Mouse (Mus musculus) olfactory bulb, adult 2 months (tissue): ENCODE measurements at regions not wholly inside any gene's neighbourhood (a gene's known extent, or its start where the extent isn't known, plus 50 kb on each side); places are given as distances from the start of the nearest gene placed in this dataset.

Experiments used
- H3K27ac ChIP-seq: fragments of 200-500 bp; 2 replicates; pipeline ENCODE4 v1.5.1; 2012; ENCODE audit warnings: low read depth, low read length; ENCODE audit not compliant: insufficient read depth
- H3K4me1 ChIP-seq: fragments of 200-500 bp; 2 replicates; pipeline ENCODE4 v1.6.1; 2012; ENCODE audit warnings: low read length; ENCODE audit not compliant: control insufficient read depth, insufficient read depth
- H3K4me3 ChIP-seq: fragments of 200-500 bp; 2 replicates; pipeline ENCODE4 v1.5.1; 2012; ENCODE audit warnings: mild to moderate bottlenecking, low read depth, low read length, moderate library complexity; ENCODE audit not compliant: insufficient read depth
- CTCF ChIP-seq: fragments of 200-500 bp; IDR thresholded peaks from 2 replicates; pipeline ENCODE4 v1.5.1; 2012; ENCODE audit warnings: low read depth, mild to moderate bottlenecking, low read length, moderate library complexity; ENCODE audit not compliant: insufficient read depth
- POLR2A ChIP-seq: fragments of 200-500 bp; IDR thresholded peaks from 2 replicates; pipeline ENCODE4 v1.6.1; 2012; ENCODE audit warnings: mild to moderate bottlenecking, low read depth, low read length, moderate library complexity; ENCODE audit not compliant: insufficient read depth
- WGBS: fragments of 180-500 bp; shearing (Covaris S2); methylation state at CpG from one replicate; pipeline ENCODE4 v1.1.7; 2018; 5-methylcytosine and 5-hydroxymethylcytosine counted together

DNA sequence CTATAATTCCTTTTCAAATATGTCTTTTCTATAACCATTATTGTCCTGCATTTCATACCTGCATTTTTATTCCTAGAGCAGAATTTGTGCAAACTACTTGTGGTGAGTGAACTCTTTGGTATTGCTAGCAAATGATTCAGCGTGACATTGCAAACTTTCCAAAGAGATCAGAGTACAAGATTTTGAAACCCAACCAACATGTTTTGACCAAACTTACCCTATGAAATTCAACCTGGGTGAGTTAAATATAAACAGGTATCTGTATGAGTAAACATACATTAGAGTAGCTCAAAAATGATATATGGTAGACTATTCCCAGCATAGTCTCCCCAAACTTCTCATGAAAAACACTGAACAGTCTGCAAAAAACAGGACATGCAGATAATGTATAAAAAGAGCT lies 200.5 kb upstream of the Gm9747 start:
- Histone ChIP-seq H3K27ac (no peak overlapping the region), H3K4me1 (no peaks in the 10 kb centered on the region), H3K4me3 (no peak overlapping the region)
- TF ChIP-seq POLR2A (no peak), CTCF (no peak)
- 95% methylated on average over 1 of the region's 1 CpGs for WGBS

DNA sequence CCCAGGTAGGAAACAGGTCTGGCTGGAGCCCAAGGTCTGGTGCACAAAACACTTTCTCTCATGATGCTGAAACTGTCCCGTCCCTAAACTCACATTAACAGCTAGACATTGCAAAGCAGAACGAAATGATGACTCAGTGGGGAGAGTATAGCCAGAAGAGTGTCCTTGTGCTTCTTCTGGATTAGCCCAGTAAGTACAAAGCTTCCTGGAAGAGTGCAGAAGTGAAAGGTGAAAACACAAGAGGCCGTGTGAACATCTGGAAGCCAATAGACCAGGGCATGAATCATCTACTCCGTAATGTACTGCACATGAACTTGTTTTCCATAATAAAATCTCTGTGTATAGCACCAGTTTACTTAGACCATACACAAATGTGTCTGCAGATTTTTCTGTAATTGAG lies 194.7 kb upstream of the Gm9747 start:
- 88% methylated on average over 4 of the region's 4 CpGs for WGBS
- no peak overlapping the region for H3K27ac ChIP-seq
- no peak overlapping the region for H3K4me3 ChIP-seq
- TF ChIP-seq CTCF (no peak), POLR2A (no peak)
- H3K4me1 ChIP-seq, result no peaks in the 10 kb centered on the region

DNA sequence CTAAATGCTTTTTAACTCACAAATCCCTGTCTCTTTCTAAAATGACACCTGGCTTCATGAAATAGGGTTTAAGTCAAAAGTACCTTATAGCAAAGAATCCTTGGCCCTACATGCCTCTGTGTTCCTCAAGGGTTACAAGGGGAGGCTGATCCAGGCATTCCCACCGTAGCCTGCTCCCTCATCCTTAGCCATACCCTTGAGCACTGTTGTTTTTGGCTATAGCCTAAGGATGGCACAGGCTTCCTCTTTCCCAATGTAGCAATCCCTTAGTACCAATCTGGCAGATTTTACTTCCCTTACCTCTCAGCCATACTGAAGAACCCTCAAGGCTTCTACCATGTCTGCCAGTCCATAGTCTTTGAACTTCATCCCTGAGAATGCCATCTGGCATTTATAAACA lies 194.2 kb upstream of the Gm9747 start:
- H3K27ac ChIP-seq, result no peak overlapping the region
- no peaks in the 10 kb centered on the region for H3K4me1 ChIP-seq
- no peak overlapping the region for H3K4me3 ChIP-seq
- TF ChIP-seq POLR2A, result no peak
- no peak for TF ChIP-seq CTCF
- 94% methylated on average over 1 of the region's 1 CpGs for WGBS

DNA sequence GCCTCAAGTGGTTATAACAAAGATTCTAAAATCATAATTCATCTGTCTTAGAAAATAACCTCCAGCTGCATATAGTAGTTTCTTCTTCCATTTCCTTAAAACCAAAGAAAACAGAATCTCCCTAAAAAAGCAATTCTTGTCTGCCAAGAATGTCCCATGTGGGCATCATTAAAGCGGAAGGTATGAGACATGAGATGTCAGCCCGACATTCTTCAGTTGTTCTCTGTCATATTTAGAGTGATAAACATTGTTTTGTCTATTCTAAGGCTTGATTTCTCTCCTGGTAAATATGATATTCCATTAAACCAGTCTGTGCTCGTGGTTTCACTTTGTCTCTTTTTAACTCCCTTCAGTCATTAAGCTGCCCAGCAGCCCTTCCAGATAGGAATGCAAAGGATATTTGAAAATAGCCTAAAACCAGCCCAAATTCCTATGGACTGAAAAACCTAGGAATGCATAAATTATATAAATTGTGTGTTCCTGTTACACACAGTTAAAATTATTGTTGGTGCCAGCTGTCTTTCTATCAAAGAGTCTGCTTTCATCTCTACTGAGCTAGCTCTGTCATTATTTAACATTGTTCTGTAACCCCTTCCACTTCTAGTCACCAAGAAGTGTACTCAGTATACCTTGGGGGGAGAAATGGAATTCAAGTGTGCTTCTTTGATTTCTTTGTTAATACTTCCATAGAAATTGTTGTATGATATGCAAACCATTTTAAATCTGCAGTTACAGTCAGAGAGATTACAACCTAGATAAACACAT lies 191.4 kb upstream of the Gm9747 start:
- Histone ChIP-seq H3K4me3 (no peak overlapping the region), H3K4me1 (no peaks in the 10 kb centered on the region), H3K27ac (no peak overlapping the region)
- no peak for TF ChIP-seq CTCF
- TF ChIP-seq POLR2A, result no peak
- whole genome bisulfite sequencing, result 80% methylated on average over 3 of the region's 3 CpGs

DNA sequence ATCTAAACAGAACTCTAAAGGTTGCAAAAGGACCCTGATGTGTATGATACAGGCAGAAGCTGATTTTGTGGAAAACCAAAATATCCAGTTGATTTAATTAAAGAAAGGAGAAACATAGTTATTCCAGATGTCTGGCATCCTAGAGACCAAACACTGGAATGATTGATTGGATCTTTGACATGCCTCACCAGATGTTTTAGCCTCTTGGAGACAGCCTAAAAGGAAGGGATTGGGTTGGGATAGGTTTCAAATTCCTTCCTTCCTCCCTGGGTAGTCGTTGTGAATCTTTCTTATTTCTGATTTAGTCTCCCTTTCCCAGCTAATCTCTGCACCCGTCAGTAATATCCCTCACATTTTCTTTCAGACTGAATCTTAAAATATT lies 190.9 kb upstream of the Gm9747 start:
- Histone ChIP-seq H3K4me1 (no peaks in the 10 kb centered on the region), H3K27ac (no peak overlapping the region), H3K4me3 (no peak overlapping the region)
- 64% methylated on average over 2 of the region's 2 CpGs for WGBS
- TF ChIP-seq CTCF, result no peak
- no peak for TF ChIP-seq POLR2A

DNA sequence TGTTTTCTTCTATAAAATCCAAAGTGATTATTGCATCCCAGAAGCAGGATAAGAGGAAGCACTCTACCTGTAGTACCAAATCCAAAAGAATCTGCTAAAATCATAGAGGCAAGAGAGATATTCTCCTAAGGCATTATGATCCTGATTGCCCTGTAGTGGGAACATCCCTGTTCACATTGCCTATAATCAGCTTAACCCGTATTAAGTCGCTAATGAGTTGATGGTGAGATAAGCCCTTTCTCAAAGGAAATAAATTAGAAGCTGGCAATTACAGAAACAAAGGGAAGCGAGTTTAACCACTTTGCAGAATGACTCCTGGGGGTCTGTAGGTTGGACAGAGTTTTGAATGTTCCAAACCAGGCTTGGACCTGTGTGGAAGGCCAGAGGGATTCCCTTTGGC lies 190.4 kb upstream of the Gm9747 start:
- no peaks in the 10 kb centered on the region for H3K4me1 ChIP-seq
- H3K27ac ChIP-seq, result no peak overlapping the region
- H3K4me3 ChIP-seq, result no peak overlapping the region
- no peak for TF ChIP-seq POLR2A
- no peak for TF ChIP-seq CTCF
- 45% methylated on average over 3 of the region's 3 CpGs for WGBS

DNA sequence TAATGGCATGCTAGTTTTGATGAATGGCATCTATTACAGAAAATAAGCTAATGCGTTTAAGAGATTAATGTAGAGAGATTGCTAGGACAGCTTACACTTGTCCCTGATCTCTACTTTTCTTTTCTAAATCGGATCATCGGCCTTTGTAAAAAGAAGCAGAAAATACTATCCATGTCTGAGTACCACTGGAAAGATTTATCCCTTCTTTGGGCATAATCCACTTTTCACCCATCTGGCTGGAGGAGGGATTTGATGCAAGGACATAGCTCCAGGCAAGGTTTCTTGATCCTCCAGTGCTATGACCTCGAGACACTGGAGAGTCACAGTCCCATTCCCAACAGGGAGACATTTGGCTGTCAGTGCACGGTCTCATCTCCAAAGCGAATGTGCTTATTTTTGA lies 166.6 kb upstream of the Gm9747 start:
- no peak for TF ChIP-seq CTCF
- no peak for TF ChIP-seq POLR2A
- H3K27ac ChIP-seq, result no peak overlapping the region
- H3K4me1 ChIP-seq, result no peaks in the 10 kb centered on the region
- 80% methylated on average over 6 of the region's 6 CpGs for WGBS
- H3K4me3 ChIP-seq, result no peak overlapping the region

DNA sequence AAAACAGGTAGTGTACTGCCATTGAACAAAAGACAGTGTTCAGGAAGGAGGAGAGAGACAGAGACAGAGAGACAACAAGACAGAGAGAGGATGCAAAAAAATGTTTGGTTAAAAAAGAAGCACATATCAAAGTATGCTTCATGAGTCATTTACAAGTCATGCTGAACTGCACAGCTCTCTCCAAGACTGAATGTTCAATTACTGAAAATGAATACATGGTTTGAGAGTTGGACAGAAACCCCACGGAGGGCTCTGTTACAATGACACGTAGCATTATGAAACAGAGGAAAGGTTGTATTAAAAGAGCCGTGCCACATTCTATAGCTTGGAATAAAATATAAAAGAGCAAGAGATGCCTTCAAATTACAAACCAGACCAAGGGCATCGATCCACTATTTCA lies 164.3 kb upstream of the Gm9747 start:
- WGBS, result 70% methylated on average over 4 of the region's 4 CpGs

DNA sequence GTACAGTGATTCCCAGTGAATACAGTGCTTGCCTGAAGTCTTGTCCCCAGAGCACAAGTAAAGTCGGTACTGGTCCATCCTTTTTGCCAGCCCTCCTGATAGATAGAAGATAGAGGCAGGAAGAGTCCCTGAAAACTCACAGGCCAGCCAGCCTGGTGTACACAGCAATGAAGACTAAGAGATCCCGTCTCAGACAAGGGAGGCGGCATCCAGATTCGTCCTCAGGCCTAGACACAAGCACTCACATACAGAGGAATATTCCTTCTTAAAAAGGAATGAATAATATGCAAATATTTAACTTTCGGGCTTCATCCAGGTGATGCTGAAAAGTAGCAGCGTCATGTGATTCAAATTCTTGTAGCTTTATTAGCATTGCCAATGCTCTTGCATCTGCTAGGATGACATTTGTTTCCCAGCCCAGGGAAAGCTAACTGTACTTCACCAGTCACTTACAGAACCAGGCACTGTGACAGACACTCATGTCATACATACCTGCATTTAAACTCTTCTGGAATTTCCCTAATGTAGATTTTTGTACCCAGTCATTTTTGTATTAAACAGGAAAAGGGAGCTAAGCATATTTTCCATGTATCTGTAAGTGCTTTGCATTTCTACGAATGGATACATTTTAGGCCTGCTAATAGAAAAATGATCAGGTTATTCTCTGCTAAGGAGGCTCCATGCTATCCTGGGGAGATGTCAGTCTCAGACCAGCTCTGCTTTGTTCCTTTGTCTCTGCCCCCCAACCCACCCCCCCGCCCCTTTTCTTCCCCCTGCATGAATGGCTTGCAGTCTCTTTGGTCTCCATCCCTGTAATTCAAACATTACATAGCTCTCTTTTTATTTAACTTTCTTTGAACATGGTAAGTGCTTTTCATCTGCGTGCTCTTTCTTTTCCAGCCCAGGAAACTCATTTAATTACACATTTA lies 162.5 kb upstream of the Gm9747 start:
- Histone ChIP-seq H3K4me1 (no peaks in the 10 kb centered on the region), H3K27ac (no peak overlapping the region), H3K4me3 (no peak overlapping the region)
- TF ChIP-seq CTCF (no peak), POLR2A (no peak)
- WGBS, result 73% methylated on average over 9 of the region's 9 CpGs

More for the DNA sequence above, 164.3 kb upstream of the Gm9747 start:
- no peak overlapping the region for H3K4me3 ChIP-seq
- no peak for TF ChIP-seq POLR2A
- TF ChIP-seq CTCF, result no peak
- H3K27ac ChIP-seq, result no peak overlapping the region
- no peaks in the 10 kb centered on the region for H3K4me1 ChIP-seq
